Mouse (Mus musculus) heart, postnatal 36 days (tissue): Measurements from ENCODE around the gene Ahsa1. TPM values are rescaled to one million over a fixed set of nuclear protein-coding genes. Genes with fewer than 3 reads are reported as not detected.
"Not testable (repeated sequence)": the region's sequence is repeated elsewhere in the genome, so short reads cannot be mapped to it uniquely, and the experiment has no call there.

ENCODE experiments used
- DNase-seq, 2 experiments: peaks; one replicate each; pipeline ENCODE4 v3.0.0; 2021 to 2022
- intact Hi-C: fragments of 180-260 bp; cut with DNase I; formaldehyde crosslinking; loops from one replicate; pipeline ENCODE4 v1.15.1; 2025
- total RNA-seq, 2 experiments: library from RNA; stranded (reverse); gene quantifications; 2 replicates each; pipeline ENCODE4 v1.2.3; 2021

The Ahsa1 gene
- total RNA-seq, result 100 to 1,000 TPM; 120 to 147 TPM

DNA sequence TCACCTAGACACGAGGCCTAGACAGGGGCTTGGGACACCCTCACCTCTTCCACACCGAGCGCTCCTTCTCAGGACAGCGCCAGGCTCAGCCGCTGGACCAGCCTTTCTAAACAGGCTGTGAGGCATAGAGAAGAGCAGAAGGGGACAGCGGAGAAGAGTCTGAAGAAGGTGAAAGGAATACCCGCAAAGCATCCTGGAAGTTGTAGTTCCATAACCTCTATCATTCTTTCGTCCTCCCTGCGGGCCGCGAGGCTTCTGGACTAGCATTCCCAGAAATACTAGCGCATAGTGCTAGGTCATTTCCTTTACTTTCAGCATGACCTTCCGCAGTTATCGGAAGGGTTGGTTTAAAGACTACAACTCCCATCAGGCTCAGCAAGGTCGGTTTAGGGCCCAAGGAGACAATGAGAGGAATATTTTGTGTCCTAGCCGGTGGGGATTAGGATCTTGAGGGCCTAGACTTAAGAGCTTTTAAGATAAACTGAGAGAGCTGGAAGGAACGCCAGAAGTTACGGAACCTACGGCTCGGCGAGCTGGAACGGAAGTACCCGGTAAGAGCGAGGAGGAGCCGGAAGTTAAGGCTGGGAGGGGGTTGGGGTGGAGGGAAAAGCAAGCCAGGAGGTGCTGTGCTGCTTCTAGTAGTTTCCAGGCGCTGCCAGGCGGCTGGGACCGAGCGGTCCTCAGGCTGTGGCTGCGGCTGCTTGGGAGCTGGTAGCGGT lies at the start of gene Ahsa1, which contains the start of gene Vipas39:
Gene Ahsa1, plus strand, starts transcription at position 372 of the 719 bp plus-strand sequence.
Gene Vipas39, minus strand, starts transcription at position 149 of the 719 bp plus-strand sequence.
- intact Hi-C loops, result loop anchor here (5.0 kb wide), 1 partner anchor 151 kb away; no protein-coding TSS in a partner anchor
- DNase-seq, result peak; percentile 77 to 92

DNA sequence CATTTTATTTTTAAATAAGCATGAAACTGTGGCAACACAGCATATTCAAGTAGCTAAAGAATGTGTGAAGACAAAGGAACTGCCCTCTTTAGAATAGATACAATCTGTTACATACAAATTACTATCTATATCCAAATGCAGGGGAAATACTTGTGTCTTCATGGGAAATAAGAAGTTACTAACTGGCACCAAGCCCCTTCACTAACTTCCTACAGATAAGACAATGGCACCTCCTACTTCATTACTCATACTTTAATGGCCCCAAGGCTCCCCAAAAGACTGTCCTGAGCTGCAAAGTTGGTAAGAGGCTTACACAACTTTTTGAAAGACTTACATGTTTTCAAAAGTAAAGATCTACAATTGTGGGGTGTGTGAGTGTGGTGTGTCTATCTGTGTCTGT lies 48.7 kb upstream of the Ahsa1 start:
- intact Hi-C loops, result no loop called here
- DNase-seq, result no peak

DNA sequence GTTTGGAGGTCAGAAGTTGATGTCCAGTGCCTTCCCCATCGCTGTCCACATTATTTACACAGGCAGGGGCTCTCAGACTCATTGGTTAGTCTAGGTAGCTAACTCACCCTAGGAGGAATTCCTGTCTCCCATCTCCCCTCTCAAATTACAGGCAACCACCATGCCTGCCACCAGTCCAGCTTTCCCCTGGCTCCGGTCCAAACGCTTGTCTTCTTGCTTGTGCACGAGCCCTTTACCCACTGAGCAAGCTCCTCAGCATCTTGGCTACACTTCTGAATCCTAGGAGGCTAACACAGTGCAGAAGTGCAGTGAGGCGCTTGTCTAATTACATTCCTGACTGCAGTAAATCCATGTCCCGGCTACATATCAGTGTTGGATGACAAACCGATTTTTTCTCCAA lies 46.9 kb upstream of the Ahsa1 start:
- intact Hi-C loops, result no loop called here
- no peak for DNase-seq

DNA sequence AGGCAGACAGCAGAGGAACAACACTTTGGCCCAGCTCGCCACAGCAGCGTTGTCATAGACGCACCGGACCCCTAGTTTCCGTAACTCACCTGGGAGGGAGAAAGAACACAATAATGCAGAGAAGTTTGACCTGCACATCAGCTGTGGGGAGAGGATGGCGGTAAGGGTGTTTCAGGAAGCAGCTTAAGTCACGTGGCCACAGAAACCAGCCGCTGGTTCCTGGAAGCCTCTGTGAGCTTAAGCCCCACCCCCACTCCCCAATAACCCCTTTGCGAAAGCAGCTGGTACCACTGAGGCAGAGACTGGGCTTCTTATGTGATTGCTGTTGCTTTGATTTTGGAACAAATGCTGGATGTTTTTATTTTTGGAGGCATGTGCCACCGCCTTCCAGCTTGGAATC lies 41.3 kb upstream of the Ahsa1 start:
- intact Hi-C loops, result no loop called here
- DNase-seq, result no peak

DNA sequence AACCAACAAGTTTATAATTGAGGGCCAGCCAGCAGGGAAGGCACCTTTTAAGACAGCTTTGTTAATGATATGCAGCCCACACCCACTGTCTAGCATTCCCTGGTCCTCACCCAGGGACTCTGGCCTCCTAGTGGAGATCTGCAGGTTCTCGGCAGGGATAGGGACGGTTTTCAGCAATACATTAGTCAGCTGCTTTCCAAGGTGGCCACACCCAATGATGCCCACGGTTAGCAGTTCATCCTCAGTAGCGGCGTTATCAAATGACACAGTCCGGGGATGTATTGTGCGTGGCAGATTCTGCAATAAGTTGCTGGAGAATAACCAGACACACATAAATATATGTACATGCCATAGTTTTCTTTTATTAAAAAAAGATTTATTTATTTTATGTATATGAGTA lies 39.5 kb upstream of the Ahsa1 start:
- intact Hi-C loops, result no loop called here
- no peak for DNase-seq

DNA sequence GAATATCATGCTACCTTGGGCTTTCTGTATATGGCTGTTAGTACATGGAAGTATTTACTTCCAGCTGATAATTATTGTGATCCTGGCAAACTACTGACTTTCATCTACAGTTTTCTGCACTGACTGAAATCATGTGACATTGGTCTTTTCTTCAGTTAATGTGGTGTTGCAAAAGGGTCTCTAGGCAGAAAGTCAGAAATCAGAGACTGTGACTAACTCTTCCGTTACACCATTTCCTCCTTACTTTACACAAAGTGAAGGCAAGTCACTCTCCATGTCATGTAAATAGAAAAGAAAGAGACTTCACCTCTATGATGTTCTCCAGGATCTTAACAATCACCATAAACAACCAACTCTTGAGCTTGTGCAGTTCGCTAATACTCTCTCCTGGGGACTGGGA lies 36.6 kb upstream of the Ahsa1 start:
- intact Hi-C loops, result no loop called here
- DNase-seq, result no peak

DNA sequence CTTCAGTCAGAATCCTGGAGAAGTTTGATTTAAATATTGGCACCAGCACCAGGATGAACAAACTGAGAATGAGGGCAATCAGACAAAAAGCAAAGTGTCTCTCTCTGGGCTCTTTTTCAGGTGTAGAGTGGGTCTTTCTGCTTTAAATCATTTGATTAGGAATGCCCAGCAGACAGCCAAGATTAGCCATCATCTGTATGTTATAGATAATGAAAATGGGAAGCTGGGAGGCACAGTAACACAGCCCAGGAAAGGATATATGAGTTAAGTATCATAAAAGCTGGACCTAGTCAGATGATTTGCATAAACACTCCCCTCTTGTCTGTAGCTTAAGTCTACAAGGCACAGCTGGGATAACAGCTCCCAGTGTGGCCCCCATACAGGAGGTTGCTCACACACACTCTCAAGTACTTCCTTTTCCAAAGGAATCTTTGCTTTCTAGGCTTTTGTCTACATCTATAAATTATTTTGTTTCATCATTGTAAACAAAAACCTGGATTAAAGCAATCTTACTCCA lies 35.8 kb upstream of the Ahsa1 start:
- intact Hi-C loops, result no loop called here
- no peak for DNase-seq

DNA sequence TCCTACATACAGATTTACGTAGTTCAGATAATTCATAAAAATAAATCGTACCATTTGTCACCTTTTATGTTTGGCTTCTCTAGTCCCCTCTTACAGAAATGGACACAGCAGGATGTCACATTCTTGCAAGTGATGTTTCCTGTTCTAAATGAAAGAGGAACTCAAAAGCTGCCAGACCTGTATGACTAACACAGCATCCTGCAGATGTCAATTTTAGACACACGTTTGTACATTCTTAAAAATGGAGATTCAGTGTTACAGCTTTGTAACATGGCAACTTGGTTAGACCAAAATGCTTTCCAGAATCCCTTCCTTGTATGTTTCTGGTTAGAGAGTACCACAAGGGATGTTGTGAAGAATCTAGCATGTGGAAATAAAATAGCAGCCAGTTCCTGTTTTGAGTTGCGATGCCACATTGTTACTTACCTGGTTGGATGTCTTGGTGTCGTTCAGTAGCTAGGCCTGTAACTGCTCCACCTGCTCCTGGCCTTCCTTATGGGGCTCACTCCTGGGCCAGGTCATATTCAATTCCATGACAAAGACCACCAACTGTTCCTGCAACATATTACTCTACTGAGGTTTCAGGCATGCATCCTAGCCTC lies 29.3 kb upstream of the Ahsa1 start:
- intact Hi-C loops, result no loop called here
- DNase-seq, result no peak

DNA sequence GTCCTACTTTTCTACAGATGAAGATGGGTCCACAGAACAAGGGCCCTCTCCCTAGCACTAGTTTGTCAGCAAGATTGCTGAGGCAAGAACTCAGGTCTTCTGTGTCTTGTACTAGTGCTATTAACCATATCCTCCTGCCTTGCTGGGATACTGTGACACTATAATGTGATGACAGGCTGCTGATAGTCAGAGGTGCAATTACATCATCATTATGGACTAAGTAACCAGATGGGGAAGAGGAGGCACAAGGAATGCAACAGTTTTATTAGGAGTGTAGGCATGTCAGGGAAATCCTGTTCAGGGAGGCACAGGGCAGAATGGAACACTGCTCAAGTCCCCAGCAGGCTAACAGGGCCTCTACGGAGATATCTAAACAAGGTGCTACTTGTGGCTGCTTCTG lies 27.6 kb upstream of the Ahsa1 start, which contains the start of gene Noxred1:
Gene Noxred1, minus strand, starts transcription at position 101 of the 400 bp plus-strand sequence.
- no peak for DNase-seq
- intact Hi-C loops, result no loop called here

DNA sequence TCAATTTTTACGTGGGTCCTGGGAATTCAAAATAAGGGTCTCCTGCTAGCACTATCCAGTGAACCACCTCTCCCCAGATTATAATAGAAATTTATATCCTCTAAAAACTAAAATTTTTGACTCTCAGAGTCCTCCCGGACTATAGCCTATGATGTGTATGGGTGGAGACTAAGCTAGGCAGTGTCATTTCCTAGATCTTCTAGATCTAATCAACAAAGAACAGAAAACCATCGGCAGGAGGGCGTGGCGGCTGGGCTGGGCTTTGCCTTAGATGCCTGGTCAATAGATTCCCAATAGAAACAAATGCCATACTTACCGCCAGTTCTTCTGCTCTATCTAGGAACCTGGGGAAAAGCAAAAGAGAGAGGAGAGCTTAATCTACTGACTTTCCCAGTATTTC lies 16.1 kb upstream of the Ahsa1 start:
- intact Hi-C loops, result no loop called here
- no peak for DNase-seq

DNA sequence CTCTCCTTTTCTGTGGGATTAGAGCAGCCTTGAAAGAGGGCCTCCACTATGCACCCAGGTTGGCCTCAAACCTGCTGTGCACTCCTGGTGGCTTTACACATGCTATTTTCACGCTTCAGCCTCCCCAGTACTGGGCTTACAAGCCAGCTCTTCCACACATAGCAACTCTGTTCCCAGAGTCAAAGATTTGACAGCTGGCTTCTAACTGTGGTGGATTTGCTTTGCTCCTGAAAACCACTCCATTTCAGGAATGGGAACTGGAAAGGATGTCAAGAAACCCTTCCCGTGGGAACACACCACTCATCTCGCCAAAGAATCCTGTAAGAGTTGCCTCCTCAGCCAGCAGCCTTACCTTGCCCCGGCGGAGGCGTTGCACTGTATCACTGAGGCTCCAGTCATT lies 12.4 kb upstream of the Ahsa1 start:
- intact Hi-C loops, result no loop called here
- no peak for DNase-seq

DNA sequence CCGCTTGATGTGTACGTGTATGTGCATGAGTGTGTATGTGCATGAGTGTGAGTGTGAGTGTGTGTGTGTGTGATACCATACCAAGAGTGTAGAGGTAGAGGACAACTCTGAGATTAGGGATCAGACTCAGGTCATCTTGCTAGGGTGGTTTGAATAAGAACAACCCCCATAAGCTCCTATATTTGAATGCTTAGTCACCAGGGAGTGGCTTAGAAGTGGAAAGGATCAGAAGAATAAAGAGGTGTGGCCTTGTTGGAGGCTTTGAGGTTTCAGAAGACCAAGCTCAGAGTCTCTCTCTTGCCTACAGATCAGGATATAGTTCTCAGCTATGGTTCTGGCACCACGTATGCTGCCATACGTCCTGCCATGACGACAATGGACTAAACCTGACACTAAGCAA lies 9.7 kb upstream of the Ahsa1 start:
- no peak for DNase-seq
- intact Hi-C loops, result no loop called here

DNA sequence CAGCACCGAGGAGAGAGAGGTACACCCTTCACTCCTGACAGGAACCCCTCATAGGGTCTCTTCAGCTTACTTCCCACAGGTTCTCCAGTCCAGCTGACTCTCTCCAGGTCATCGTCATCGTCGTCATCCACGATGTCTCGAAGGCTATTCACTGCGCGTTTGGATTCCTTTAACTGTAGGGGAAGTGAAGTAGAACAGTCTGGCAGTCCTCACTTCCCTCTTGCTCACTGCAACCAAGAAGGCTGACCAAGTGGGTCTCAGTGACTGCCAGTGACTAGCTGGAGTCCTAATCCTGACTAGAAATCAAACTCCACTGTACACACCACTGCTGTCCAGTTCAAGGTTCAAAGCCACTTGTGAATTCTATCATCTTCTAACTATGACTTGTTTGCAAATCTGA lies 5.7 kb upstream of the Ahsa1 start:
- DNase-seq, result no peak
- intact Hi-C loops, result no loop called here

DNA sequence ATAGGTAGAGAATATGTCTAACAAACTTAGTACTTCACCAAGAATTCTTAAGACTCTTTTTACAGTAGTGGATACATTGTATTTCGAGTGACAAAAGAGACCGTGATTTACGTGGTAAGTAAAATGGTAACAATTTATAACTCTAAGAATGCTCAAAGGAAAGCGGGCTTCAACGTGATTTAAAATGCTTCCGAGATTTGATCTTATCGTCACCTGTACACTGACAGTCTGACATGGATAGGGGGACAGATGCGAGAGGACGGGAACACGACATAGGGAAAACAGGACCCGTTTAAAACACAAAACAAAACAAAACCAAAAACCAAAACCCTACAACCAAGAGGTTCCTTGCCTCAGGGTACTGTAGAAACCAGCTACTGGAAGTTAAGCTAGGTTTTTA lies 835 bp upstream of the Ahsa1 start:
- no peak for DNase-seq
- intact Hi-C loops, result loop anchor here (5.0 kb wide), 1 partner anchor 152 kb away; no protein-coding TSS in a partner anchor

DNA sequence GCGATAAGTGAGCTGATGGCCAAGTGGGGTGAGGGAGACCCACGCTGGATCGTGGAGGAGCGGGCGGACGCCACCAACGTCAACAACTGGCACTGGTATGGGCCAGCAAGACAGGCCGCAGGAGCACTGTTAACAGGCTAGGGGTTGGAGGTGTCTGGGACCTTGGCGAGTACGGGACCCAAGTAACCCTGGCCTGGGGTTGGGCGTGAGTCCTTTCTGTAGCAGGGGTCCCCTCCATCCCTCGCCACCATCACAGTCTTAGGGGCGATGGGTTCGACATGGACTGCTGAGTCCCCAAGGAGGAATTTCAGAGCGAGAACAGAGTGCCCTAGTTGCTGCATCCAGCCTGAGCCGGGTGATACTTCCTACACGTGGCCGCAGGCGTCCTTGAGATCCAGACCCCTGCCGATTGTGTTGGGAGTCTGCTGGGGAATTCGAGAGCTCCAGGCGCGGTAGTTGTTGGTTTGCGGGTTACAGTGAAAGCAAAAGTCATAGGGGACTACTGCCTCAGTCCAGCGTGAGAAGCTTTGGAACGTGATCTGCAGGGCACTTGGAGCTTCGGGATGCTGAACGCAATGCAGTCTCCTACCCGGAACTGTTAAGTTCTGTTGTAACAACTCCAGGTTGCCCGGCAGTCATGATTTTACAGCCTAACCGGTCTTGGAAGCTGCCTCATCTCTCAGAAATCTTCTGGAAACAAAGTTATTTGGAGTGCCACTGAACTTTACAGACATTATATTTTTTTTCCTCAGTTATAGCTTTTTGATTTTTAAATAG lies 736 bp downstream of the Ahsa1 start:
- intact Hi-C loops, result loop anchor here (5.0 kb wide), 1 partner anchor 150 kb away; no protein-coding TSS in a partner anchor
- DNase-seq, result no peak

DNA sequence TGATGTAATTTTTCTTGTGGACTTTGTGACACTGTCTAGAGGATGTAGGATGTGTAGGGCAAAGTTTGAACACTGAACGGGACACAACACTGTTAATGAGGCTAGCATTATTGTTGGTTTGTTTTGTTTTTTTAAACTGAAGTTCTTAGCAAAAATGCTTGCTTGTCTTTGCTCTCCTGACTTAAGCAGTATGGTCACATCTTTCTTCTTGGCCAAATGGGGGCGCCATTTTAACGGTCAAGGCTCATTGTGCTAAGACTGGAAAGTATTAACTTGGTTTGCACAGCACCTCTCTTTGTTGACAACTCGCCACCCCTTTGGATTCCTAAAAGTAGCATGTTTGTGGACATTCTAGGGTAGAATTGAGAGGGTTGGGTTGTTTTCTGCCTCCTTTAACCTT lies 1.4 kb downstream of the Ahsa1 start:
- peak in 1 of 2 experiments; percentile 26 for DNase-seq
- intact Hi-C loops, result loop anchor here (2.0 to 5.0 kb wide), 2 partner anchors 121 to 150 kb away; partner anchors contain the start of genes Gstz1 and Pomt2

DNA sequence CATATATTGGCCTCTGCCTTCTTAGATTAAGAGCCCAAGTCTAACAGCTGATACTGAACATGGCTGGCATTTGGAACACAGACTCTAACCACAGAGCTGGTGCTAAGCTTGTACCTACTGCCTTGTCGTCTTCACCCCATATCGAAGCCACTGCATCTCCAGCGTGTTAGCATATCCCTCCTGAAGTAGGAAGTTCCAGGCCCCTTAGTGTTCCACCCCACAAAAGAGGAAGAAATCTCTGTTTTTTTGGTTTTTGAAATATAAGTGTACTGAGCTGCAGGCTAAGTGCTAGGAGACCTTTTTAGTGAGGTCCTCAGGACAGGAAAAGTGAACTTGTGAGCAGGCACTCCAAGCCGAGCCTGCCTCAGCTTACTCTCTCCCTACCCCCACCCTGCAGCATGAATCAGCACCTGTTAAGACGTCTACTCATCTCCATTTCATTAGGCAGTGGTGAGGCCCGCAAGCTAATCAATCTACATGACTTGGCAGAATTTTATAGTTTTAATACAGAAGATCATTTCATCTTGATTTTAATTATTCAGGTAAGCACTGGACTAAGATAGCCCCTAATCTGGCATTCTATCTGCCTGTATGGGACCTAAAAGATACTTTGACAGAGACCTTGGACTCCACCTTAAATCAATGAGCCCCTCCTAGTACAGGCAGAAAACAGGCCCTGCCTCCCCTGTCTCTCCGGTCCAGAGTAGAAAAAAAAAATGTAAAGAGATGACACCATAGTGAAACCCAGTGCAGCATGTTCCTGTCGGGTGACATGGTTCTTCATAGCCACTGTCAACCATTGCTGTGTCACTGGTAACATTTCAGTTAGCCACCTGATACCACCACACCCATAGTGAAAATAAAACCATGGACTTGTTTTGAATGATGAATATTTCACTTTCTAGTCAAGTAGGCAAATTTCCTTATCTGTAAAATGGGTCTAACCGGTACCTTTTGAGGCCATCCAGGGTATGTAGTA lies 8.9 kb downstream of the Ahsa1 start:
- DNase-seq, result no peak
- intact Hi-C loops, result no loop called here

DNA sequence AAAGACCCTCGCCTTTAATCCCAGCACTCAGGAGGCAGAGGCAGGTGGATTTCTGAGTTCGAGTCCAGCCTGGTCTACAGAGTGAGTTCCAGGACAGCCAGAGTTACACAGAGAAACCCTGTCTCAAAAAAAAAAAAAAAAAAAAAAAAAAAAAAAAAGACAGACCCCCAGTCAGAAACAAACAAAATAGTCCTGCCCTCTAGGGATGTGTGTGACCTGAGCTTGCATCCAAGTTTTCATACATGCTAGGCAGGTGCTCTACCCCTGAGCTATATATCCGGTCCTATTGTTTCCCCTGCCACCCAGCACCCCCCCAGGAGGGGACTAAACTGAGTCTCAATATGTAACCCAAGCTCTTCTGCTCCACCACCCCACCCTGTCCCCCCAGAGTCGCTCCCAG lies 11.0 kb downstream of the Ahsa1 start:
- intact Hi-C loops, DNase-seq: not testable (repeated sequence)

DNA sequence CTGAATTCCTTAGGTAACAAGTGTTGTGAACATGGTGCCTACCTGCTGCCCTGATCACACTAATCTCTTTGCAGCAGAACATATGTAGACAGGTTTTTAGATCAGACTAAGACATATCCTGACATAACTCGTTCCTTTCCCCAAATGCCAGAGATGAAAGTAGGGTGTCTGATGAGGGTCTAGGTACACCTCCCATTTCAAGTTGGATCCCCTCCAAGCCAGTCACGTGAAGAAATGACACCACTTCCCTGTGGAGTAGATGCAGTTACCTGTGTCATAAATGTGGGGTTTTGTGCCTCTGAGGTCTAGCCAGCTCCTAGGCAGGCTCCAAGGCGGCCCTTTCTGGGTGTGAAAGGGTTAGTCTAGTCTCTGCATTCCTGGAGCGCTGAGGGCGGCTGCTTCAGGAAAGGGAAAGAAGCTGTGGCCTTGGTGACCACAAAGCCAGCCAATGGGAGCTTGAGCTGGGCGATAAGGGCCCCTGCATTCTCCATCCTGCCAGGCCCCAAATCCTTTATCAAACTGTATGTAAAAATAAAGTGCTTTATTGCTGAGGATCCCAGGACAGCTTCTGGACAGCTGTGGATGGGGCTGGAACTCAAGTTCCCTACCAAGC lies 11.9 kb downstream of the Ahsa1 start:
- no peak for DNase-seq
- intact Hi-C loops, result no loop called here
